Mouse (Mus musculus): Measurements from ENCODE around the gene Pex6. TPM values are rescaled to one million over a fixed set of nuclear protein-coding genes. Genes with fewer than 3 reads are reported as not detected.

The Pex6 gene
- polyA plus RNA-seq, 1 experiment from 2014 or later = 29.4 TPM

DNA sequence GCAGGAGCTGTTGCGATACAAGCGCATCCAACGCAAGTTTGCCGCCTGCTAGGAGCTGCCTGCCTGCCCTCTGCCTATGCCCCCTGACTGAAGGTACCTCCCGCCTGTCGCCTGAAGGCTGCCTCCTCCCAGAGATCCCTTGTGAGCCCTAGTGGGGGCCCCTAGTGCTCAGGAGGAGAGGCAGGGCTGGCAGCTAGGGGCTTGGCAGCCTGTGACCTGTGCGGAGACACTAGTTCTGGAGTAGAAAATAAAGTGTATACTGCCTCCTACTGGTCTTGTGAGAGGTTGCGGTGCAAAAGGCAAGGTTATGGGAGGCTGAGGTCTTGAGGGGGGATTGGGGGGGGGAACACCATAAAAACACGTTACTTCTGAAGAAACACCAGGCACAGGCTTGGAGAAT, 14.0 kb downstream of the Pex6 start:
- Histone ChIP-seq H3K4me1 (peaks cover 11% of the 10 kb centered on the region; the same call in 1 of the 2 replicates), H3K27ac (no peak overlapping the region), H3K9me3 (no peaks in the 10 kb centered on the region), H3K4me2 (no peak overlapping the region), H3K4me3 (no peak overlapping the region), H3K9ac (no peak overlapping the region), H3K27me3 (peaks cover 11% of the 10 kb centered on the region), H3K36me3 (peaks cover 62% of the 10 kb centered on the region)
- ATAC-seq (ENCODE audit: insufficient number of reproducible peaks, low FRiP score, low TSS enrichment, low read depth) = no peak
- 54% methylated on average over 9 of the region's 9 CpGs for WGBS

- Histone ChIP-seq H3K9ac (no peak overlapping the region), H3K36me3 (peaks cover 55% of the 10 kb centered on the region), H3K27ac (no peak overlapping the region), H3K27me3 (peaks cover 11% of the 10 kb centered on the region), H3K4me2 (no peak overlapping the region), H3K4me3 (no peak overlapping the region), H3K9me3 (no peaks in the 10 kb centered on the region), H3K4me1 (peaks cover 11% of the 10 kb centered on the region; the same call in 1 of the 2 replicates)
- 87% methylated on average over 26 of the region's 26 CpGs for WGBS
- no peak for ATAC-seq (ENCODE audit: insufficient number of reproducible peaks, low FRiP score, low TSS enrichment, low read depth)
These were observed 14.7 kb downstream of the Pex6 start for GRCm38 (mm10) chr17:46725731-46726645.

GRCm38 (mm10) chr17:46727271-46727670, 16.0 kb downstream of the Pex6 start:
- no peaks in the 10 kb centered on the region for H3K9me3 ChIP-seq
- WGBS = 92% methylated on average over 11 of the region's 11 CpGs
- H3K4me3 ChIP-seq = no peak overlapping the region
- H3K4me1 ChIP-seq = peaks cover 11% of the 10 kb centered on the region; the same call in 1 of the 2 replicates
- no peak overlapping the region for H3K27ac ChIP-seq
- ATAC-seq (ENCODE audit: insufficient number of reproducible peaks, low FRiP score, low TSS enrichment, low read depth) = no peak
- H3K9ac ChIP-seq = no peak overlapping the region
- H3K4me2 ChIP-seq = no peak overlapping the region
- H3K27me3 ChIP-seq = peaks cover 11% of the 10 kb centered on the region
- H3K36me3 ChIP-seq = peaks cover 42% of the 10 kb centered on the region

DNA sequence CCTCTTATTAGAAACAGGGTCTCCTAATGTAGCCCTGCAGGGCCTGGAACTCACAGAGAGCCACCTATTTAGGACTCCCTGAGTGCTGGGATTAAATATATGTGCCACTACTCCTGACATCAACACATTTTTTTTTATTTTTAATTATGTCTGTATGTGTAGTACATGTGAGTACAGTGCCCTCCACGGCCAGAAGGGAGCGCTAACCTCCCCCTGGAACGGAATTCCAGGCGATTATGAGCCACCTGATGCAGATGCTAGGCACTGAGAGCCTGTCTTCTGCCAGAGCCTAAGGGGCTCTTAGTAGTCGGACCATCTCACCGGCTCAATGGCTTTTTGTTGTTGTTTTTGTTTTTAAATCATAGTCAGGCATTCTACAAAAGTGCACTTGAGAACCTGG, 16.8 kb downstream of the Pex6 start:
- Histone ChIP-seq H3K9ac (no peak overlapping the region), H3K9me3 (no peaks in the 10 kb centered on the region), H3K27ac (no peak overlapping the region), H3K27me3 (peaks cover 11% of the 10 kb centered on the region), H3K4me2 (no peak overlapping the region), H3K4me3 (no peak overlapping the region), H3K4me1 (peaks cover 11% of the 10 kb centered on the region; the same call in 1 of the 2 replicates), H3K36me3 (peaks cover 37% of the 10 kb centered on the region)
- 44% methylated on average over 6 of the region's 6 CpGs for WGBS
- ATAC-seq (ENCODE audit: insufficient number of reproducible peaks, low FRiP score, low TSS enrichment, low read depth) = no peak

DNA sequence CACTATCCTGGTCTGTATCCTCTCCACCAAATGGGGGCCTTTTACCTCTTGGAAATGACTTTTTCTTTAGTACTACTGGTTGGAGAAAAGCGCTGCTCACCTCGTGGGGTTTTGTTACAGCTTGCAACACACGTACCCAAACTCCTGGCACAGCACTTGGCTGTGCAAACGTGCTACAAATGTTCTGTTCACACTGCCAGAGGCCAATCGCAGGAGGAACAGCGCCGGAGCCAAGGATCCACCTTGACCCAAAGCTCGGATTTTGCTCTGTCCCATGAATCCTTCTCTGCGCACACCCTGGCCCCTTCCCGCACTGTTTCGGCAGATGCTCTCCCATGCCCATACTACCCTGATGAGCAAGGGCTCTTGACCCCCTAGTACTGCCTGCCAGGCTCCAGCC, 17.2 kb downstream of the Pex6 start:
- peak overlapping the region; percentile 17; the same call in 1 of the 2 replicates for H3K4me3 ChIP-seq
- no peaks in the 10 kb centered on the region for H3K9me3 ChIP-seq

GRCm38 (mm10) chr17:46728904-46729318, 17.6 kb downstream of the Pex6 start, which contains the start of gene Gnmt:
Gnmt (minus strand) TSS chr17:46729168.
- Histone ChIP-seq H3K36me3 (peaks cover 28% of the 10 kb centered on the region), H3K9me3 (no peaks in the 10 kb centered on the region), H3K4me1 (peaks cover 11% of the 10 kb centered on the region; the same call in 1 of the 2 replicates), H3K27me3 (peaks cover 11% of the 10 kb centered on the region), H3K4me3 (peak within 1 kb of the TSS; percentile 17), H3K4me2 (peak within 1 kb of the TSS; percentile 34), H3K9ac (0 out of 2 replicates have a peak within 1 kb of the TSS, but pooled peaks have one; percentile 4), H3K27ac (no peak within 1 kb of the TSS)
- 21% methylated on average over 24 of the region's 24 CpGs for WGBS
- ATAC-seq (ENCODE audit: insufficient number of reproducible peaks, low FRiP score, low TSS enrichment, low read depth) = no peak

More for the DNA sequence above, 17.2 kb downstream of the Pex6 start:
- Histone ChIP-seq H3K27me3 (peaks cover 11% of the 10 kb centered on the region), H3K27ac (no peak overlapping the region), H3K9ac (0 out of 2 replicates have a peak overlapping the region, but pooled peaks have one; percentile 4), H3K4me2 (peak overlapping the region; percentile 34), H3K36me3 (peaks cover 32% of the 10 kb centered on the region), H3K4me1 (peaks cover 11% of the 10 kb centered on the region; the same call in 1 of the 2 replicates)
- 48% methylated on average over 11 of the region's 11 CpGs for WGBS
- ATAC-seq (ENCODE audit: insufficient number of reproducible peaks, low FRiP score, low TSS enrichment, low read depth) = no peak

GRCm38 (mm10) chr17:46734055-46734454, 22.8 kb downstream of the Pex6 start:
- no peak overlapping the region for H3K27ac ChIP-seq
- H3K4me3 ChIP-seq = no peak overlapping the region
- H3K9me3 ChIP-seq = no peaks in the 10 kb centered on the region
- peaks cover 30% of the 10 kb centered on the region for H3K36me3 ChIP-seq
- H3K9ac ChIP-seq = no peak overlapping the region
- 93% methylated on average over 3 of the region's 3 CpGs for WGBS
- peaks cover 4% of the 10 kb centered on the region; the same call in 1 of the 2 replicates for H3K27me3 ChIP-seq
- H3K4me2 ChIP-seq = no peak overlapping the region
- no peak for ATAC-seq (ENCODE audit: insufficient number of reproducible peaks, low FRiP score, low TSS enrichment, low read depth)
- peaks cover 1% of the 10 kb centered on the region; the same call in 1 of the 2 replicates for H3K4me1 ChIP-seq

GRCm38 (mm10) chr17:46735287-46735686, 24.0 kb downstream of the Pex6 start:
- ATAC-seq (ENCODE audit: insufficient number of reproducible peaks, low FRiP score, low TSS enrichment, low read depth) = no peak
- H3K4me3 ChIP-seq = no peak overlapping the region
- no peaks in the 10 kb centered on the region for H3K4me1 ChIP-seq
- H3K9me3 ChIP-seq = no peaks in the 10 kb centered on the region
- WGBS = 82% methylated on average over 7 of the region's 7 CpGs
- peaks cover 30% of the 10 kb centered on the region for H3K36me3 ChIP-seq
- no peaks in the 10 kb centered on the region; the same call in 1 of the 2 replicates for H3K27me3 ChIP-seq
- no peak overlapping the region for H3K4me2 ChIP-seq
- no peak overlapping the region for H3K27ac ChIP-seq
- H3K9ac ChIP-seq = no peak overlapping the region

- no peak for ATAC-seq (ENCODE audit: insufficient number of reproducible peaks, low FRiP score, low TSS enrichment, low read depth)
- Histone ChIP-seq H3K4me1 (no peaks in the 10 kb centered on the region), H3K9ac (no peak overlapping the region), H3K36me3 (peaks cover 32% of the 10 kb centered on the region), H3K9me3 (no peaks in the 10 kb centered on the region), H3K27ac (no peak overlapping the region), H3K27me3 (no peaks in the 10 kb centered on the region), H3K4me3 (no peak overlapping the region), H3K4me2 (no peak overlapping the region)
- 59% methylated on average over 9 of the region's 10 CpGs for WGBS
These were observed 24.9 kb downstream of the Pex6 start for GRCm38 (mm10) chr17:46736160-46736559.

DNA sequence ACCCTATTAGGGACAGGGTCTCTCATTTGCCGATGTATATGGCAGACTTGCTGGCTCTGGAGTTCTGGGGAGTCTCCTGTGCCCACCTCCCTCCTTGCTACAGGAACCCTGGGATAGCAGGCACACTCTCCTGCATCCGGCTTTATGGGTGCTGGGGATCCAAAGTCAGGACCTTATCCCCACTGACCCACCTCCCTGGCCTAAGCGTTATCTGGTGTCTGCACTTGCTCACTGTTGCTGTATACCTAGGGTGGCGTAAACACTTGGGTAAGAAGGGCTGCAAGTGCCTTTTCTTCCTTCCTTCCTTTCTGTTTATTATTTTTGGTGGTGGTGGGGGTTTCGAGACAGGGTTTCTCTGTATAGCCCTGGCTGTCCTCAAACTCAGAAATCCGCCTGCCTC, 30.0 kb downstream of the Pex6 start:
- no peak for ATAC-seq (ENCODE audit: insufficient number of reproducible peaks, low FRiP score, low TSS enrichment, low read depth)
- Histone ChIP-seq H3K36me3 (peaks cover 55% of the 10 kb centered on the region), H3K4me3 (no peak overlapping the region), H3K4me2 (no peak overlapping the region), H3K9ac (no peak overlapping the region), H3K4me1 (no peaks in the 10 kb centered on the region), H3K27ac (no peak overlapping the region), H3K27me3 (no peaks in the 10 kb centered on the region), H3K9me3 (no peaks in the 10 kb centered on the region)
- WGBS = 87% methylated on average over 6 of the region's 6 CpGs

- no peak for ATAC-seq (ENCODE audit: insufficient number of reproducible peaks, low FRiP score, low TSS enrichment, low read depth)
- H3K9me3 ChIP-seq = no peaks in the 10 kb centered on the region
- 82% methylated on average over 9 of the region's 9 CpGs for WGBS
- H3K27me3 ChIP-seq = no peaks in the 10 kb centered on the region
- H3K27ac ChIP-seq = no peak overlapping the region
- H3K36me3 ChIP-seq = peaks cover 55% of the 10 kb centered on the region
- no peak overlapping the region for H3K4me3 ChIP-seq
- H3K9ac ChIP-seq = no peak overlapping the region
- H3K4me2 ChIP-seq = no peak overlapping the region
- H3K4me1 ChIP-seq = no peaks in the 10 kb centered on the region
These were observed 31.7 kb downstream of the Pex6 start for GRCm38 (mm10) chr17:46742986-46743385.

DNA sequence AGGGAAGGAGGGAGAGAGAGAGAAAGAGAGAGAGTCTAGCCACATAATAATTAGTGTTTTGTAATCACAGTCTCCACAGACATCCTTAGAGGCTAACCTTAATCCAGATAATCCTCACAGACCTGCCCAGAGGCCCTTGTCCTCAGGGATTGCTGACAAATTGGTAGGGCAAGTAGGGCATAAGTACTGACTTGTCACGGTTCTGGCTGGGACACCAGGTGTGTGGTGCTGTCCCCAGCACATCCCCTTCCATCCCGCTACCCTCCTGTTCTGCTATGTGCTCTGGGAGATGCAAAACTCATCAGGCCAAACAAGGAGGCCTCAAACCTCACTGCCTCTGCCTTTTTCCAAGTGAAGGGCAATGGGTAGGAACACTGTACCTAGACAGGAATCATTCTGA, 34.2 kb downstream of the Pex6 start:
- Histone ChIP-seq H3K27ac (no peak overlapping the region), H3K36me3 (peaks cover 54% of the 10 kb centered on the region), H3K4me1 (peaks cover 3% of the 10 kb centered on the region; the same call in 1 of the 2 replicates), H3K27me3 (no peaks in the 10 kb centered on the region), H3K4me2 (no peak overlapping the region), H3K9ac (no peak overlapping the region), H3K9me3 (no peaks in the 10 kb centered on the region), H3K4me3 (no peak overlapping the region)
- WGBS = 79% methylated on average over 2 of the region's 2 CpGs
- no peak for ATAC-seq (ENCODE audit: insufficient number of reproducible peaks, low FRiP score, low TSS enrichment, low read depth)

Measured in limb, embryonic 15.5 days (tissue).